Mouse (Mus musculus) CD8-positive naive resting alpha-beta T cell, adult 57 days (primary cell): Measurements from ENCODE around the gene Wwox. TPM values are rescaled to one million over a fixed set of nuclear protein-coding genes. Genes with fewer than 3 reads are reported as not detected.

Experiments used
- total RNA-seq: library from RNA; stranded (reverse); gene quantifications from one replicate; pipeline ENCODE4 v1.2.4, GENCODE M21; 2023

Gene Wwox
- total RNA-seq = 21.2 TPM

DNA sequence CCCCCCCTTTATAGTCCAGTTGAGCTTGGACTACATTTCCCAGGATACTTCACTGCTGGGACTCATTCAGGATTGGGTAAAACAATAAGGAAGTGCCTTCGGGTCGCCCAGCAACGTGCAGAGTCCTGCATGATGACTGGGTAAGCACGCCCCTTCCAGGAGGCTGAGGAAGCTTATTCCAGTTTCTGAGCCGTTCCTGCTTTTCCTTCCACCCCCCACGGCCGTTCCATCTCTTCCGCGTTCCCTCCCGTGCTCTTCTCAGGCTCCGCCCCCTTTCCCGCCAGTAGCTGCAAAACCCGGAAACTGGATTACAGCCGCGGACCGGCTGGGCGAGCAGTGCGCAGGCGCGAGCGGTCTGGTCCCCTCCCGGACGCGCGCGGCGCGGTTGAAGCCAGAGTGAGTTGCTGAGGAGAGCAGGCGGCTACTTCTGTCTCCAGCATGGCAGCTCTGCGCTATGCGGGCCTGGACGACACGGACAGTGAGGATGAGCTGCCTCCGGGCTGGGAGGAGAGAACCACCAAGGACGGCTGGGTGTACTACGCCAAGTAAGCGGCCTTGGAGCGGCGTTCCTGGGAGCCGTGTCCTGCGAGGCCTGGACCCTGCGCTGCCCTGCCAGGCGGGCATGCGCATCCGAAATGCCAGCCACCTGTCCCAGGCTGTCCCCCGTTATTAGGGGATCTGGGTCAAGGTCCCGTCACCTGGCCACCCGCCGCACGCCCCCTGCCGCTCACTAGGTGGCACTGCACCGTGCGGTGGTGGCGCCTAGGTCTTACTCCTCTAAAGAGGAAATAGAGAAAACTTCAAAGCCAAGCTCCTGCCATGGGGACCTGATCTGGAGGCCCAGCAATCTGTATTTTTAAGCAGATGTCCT lies at the start of gene Wwox:
Wwox (plus strand) TSS at position 322 of the 871 bp plus-strand sequence.

DNA sequence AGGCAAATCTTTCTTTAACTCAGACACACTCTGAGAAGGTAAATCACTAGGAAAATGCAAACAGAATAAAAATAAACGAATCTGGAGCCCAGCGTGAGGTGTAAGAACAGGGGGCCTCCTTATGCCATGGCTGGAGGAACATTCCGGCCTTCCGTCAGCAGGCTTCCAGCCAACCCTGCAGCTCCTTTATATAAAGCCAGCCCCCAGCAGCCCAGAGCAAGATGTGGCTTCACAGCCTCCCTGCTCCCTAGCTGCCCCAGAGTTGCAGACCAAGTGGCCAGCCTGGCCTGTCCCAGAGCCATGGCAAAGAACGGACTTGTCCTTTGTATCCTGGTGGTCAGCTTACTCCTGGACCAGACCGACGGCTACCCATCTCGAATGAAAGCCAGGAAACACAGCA lies 21.7 kb upstream of the Wwox start, which contains the start of gene Clec3a:
Clec3a (plus strand) TSS at position 301 of the 400 bp plus-strand sequence.

Other genes with a start within 250 kb of the Wwox start
- not detected for gene Vat1l, start 234.0 kb upstream of the Wwox start, total RNA-seq
- not detected for gene Clec3a, start 21.6 kb upstream of the Wwox start, total RNA-seq